Mouse (Mus musculus): ENCODE measurements at regions not wholly inside any gene's neighbourhood (a gene's known extent, or its start where the extent isn't known, plus 50 kb on each side); places are given as distances from the start of the nearest gene placed in this dataset.

GRCm38 (mm10) chr14:55392390-55392789, 86.2 kb upstream of the Dhrs4 start:
- DNase-seq (ENCODE audit: low spot score in 2 of 2), result no peak

- no peak for DNase-seq (ENCODE audit: low spot score in 2 of 2)
Observed at GRCm38 (mm10) chr14:55406146-55406545, 72.4 kb upstream of the Dhrs4 start.

Measured in left cerebral cortex, adult 9 months (tissue).